Mouse (Mus musculus) heart, embryonic 11.5 days (tissue): ENCODE data around the gene Gstt3. TPM values are rescaled to one million over a fixed set of nuclear protein-coding genes. Genes with fewer than 3 reads are reported as not detected.

Experiments used
- ATAC-seq: fragments of 200-750 bp; cut with Nextera tagmentation; replicated peaks from 2 replicates; pipeline ENCODE4 v1.8.0; 2017; ENCODE audit warnings: moderate library complexity; ENCODE audit not compliant: insufficient number of reproducible peaks, low FRiP score, low TSS enrichment
- H3K27ac ChIP-seq: fragments of 300-500 bp; sonication (generic); 2 replicates; pipeline ENCODE4 v1.5.1; 2014; ENCODE audit warnings: mild to moderate bottlenecking, low read depth, low read length
- H3K27me3 ChIP-seq: fragments of 300-500 bp; sonication (generic); 2 replicates; pipeline ENCODE4 v1.6.1; 2014; ENCODE audit warnings: mild to moderate bottlenecking, low read length, mixed read lengths; ENCODE audit not compliant: control insufficient read depth, insufficient read depth
- H3K36me3 ChIP-seq: fragments of 300-500 bp; sonication (generic); 2 replicates; pipeline ENCODE4 v1.6.1; 2014; ENCODE audit warnings: mild to moderate bottlenecking, low read length, moderate library complexity, mixed read lengths; ENCODE audit not compliant: control insufficient read depth, insufficient read depth
- H3K4me1 ChIP-seq: fragments of 300-500 bp; sonication (generic); 2 replicates; pipeline ENCODE4 v1.6.1; 2014; ENCODE audit warnings: low read length; ENCODE audit not compliant: control insufficient read depth, insufficient read depth
- H3K4me2 ChIP-seq: fragments of 300-500 bp; sonication (generic); 2 replicates; pipeline ENCODE4 v1.6.1; 2014; ENCODE audit warnings: mild to moderate bottlenecking, moderate library complexity
- H3K4me3 ChIP-seq: fragments of 300-500 bp; sonication (generic); 2 replicates; pipeline ENCODE4 v1.5.1; 2014; ENCODE audit warnings: low read depth, low read length
- H3K9ac ChIP-seq: fragments of 300-500 bp; sonication (generic); 2 replicates; pipeline ENCODE4 v1.6.1; 2014; ENCODE audit warnings: mild to moderate bottlenecking, low read depth, low read length, moderate library complexity
- H3K9me3 ChIP-seq: fragments of 300-500 bp; sonication (generic); replicated peaks from 2 replicates; pipeline ENCODE4 v1.6.1; 2016; ENCODE audit warnings: low read length; ENCODE audit not compliant: control insufficient read depth
- WGBS: fragments of 180-500 bp; shearing (Covaris S2); extraction: QIAGEN DNeasy Blood & Tissue Kit; methylation state at CpG from one replicate; pipeline ENCODE4 v1.1.7; 2014; ENCODE audit not compliant: insufficient replicate concordance; 5-methylcytosine and 5-hydroxymethylcytosine counted together
- polyA plus RNA-seq: library from polyadenylated mRNA; unstranded; fragments of >200 nt; fragmentation: Nextera tagmentation; extraction: Ambion mirVana; gene quantifications from 2 replicates; pipeline ENCODE4 v1.2.1, GENCODE M21; 2014

Gene Gstt3
- polyA plus RNA-seq, 1 experiment from 2014 or later = 3.4 TPM

GRCm38 (mm10) chr10:75760311-75760710 lies 20.9 kb downstream of the Gstt3 start:
- no peak overlapping the region for H3K4me3 ChIP-seq
- H3K36me3 ChIP-seq = peaks cover 11% of the 10 kb centered on the region; the same call in 1 of the 2 replicates
- H3K9ac ChIP-seq = no peak overlapping the region
- no peaks in the 10 kb centered on the region for H3K9me3 ChIP-seq
- ATAC-seq = no peak
- WGBS = 92% methylated on average over 3 of the region's 3 CpGs
- no peak overlapping the region for H3K27ac ChIP-seq
- no peaks in the 10 kb centered on the region for H3K27me3 ChIP-seq
- no peak overlapping the region for H3K4me2 ChIP-seq
- peaks cover 5% of the 10 kb centered on the region; the same call in 1 of the 2 replicates for H3K4me1 ChIP-seq

DNA sequence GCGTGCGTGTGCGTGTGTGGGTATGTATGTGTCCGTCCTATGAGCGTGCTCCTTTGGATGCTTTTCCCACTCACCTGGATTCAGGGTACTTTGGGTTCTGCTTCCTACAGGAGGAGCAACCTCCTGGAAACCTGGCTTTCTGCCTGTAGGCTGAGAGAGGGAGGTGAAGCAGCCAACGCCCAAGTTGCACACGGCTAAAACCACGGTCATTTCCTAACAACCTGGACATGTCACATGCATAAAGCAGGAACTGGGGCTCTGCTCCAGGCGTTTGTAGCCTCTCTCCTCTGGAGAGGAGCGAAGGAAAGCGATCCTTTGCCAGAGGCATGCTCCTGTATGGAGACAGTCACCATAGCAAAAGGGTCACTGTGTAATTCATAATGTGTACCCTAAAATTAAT lies 24.5 kb downstream of the Gstt3 start:
- ATAC-seq = no peak
- no peaks in the 10 kb centered on the region for H3K27me3 ChIP-seq

DNA sequence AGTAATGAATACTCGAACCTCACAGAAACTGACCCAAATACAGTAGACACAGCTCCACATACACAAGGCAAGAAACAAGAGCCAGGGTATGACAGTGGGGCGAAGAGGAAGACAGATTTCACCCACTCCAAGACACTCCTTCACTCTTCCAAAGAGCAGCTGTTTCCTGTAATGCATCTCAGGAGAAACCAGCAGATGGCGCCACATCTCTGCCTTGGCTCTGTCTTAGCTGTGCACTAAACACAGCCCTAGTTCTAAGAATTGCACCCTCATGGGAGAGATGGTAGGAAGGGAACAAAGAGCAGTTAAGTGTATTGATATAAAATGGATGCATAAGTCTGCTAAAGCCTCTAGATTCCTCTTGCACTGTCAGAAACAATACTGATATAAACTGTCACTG lies 37.2 kb downstream of the Gstt3 start:
- Histone ChIP-seq H3K9me3 (no peaks in the 10 kb centered on the region), H3K36me3 (peaks cover 35% of the 10 kb centered on the region)

More for the DNA sequence above, 24.5 kb downstream of the Gstt3 start:
- Histone ChIP-seq H3K9ac (no peak overlapping the region), H3K27ac (no peak overlapping the region), H3K4me1 (no peaks in the 10 kb centered on the region), H3K4me3 (no peak overlapping the region), H3K36me3 (peaks cover 27% of the 10 kb centered on the region), H3K9me3 (no peaks in the 10 kb centered on the region), H3K4me2 (no peak overlapping the region)
- WGBS = 93% methylated on average over 11 of the region's 11 CpGs

DNA sequence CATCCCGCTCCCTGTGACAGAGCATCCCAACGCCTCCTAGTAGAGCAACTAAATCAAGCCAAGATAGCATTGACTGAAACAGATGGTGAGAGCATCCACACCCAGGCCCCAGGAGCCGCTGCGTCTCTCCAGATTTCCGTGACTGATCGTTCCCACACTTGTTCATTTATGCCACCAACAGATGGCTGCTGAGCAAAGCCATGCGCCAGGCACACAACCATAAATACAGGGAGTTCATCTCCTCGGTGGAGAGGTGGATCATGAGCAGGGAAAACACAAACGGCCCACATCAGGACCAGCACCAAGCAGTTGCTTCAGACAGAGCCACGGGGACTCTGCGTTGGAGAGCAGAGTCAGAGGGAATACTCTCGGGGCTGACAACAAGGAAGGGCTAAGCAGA lies 37.8 kb downstream of the Gstt3 start:
- H3K36me3 ChIP-seq = peaks cover 36% of the 10 kb centered on the region
- WGBS = 92% methylated on average over 12 of the region's 12 CpGs

More for the DNA sequence above, 37.2 kb downstream of the Gstt3 start:
- 49% methylated on average over 3 of the region's 3 CpGs for WGBS
- H3K27me3 ChIP-seq = no peaks in the 10 kb centered on the region
- H3K27ac ChIP-seq = no peak overlapping the region
- H3K4me2 ChIP-seq = no peak overlapping the region
- H3K4me1 ChIP-seq = no peaks in the 10 kb centered on the region
- H3K4me3 ChIP-seq = no peak overlapping the region
- H3K9ac ChIP-seq = no peak overlapping the region
- ATAC-seq = no peak; the same call in 1 of the 2 replicates

GRCm38 (mm10) chr10:75740866-75741265 lies 40.3 kb downstream of the Gstt3 start:
- no peak overlapping the region for H3K9ac ChIP-seq
- ATAC-seq = no peak
- 96% methylated on average over 3 of the region's 3 CpGs for WGBS
- H3K27me3 ChIP-seq = no peaks in the 10 kb centered on the region
- H3K4me2 ChIP-seq = no peak overlapping the region
- peaks cover 36% of the 10 kb centered on the region for H3K36me3 ChIP-seq
- no peaks in the 10 kb centered on the region for H3K4me1 ChIP-seq
- H3K27ac ChIP-seq = no peak overlapping the region
- H3K9me3 ChIP-seq = no peaks in the 10 kb centered on the region
- H3K4me3 ChIP-seq = no peak overlapping the region

More for the DNA sequence above, 37.8 kb downstream of the Gstt3 start:
- H3K4me2 ChIP-seq = no peak overlapping the region
- no peak for ATAC-seq
- no peaks in the 10 kb centered on the region for H3K27me3 ChIP-seq
- H3K27ac ChIP-seq = no peak overlapping the region
- no peak overlapping the region for H3K4me3 ChIP-seq
- no peaks in the 10 kb centered on the region for H3K4me1 ChIP-seq
- H3K9me3 ChIP-seq = no peaks in the 10 kb centered on the region
- no peak overlapping the region for H3K9ac ChIP-seq

- WGBS = 94% methylated on average over 7 of the region's 7 CpGs
Observed at GRCm38 (mm10) chr10:75725449-75725848, 55.8 kb downstream of the Gstt3 start.

More at GRCm38 (mm10) chr10:75725449-75725848, 55.8 kb downstream of the Gstt3 start:
- Histone ChIP-seq H3K9ac (no peak overlapping the region), H3K27me3 (no peaks in the 10 kb centered on the region), H3K4me2 (no peak overlapping the region), H3K36me3 (peaks cover 29% of the 10 kb centered on the region), H3K4me3 (no peak overlapping the region), H3K27ac (no peak overlapping the region), H3K4me1 (no peaks in the 10 kb centered on the region), H3K9me3 (no peaks in the 10 kb centered on the region)
- no peak for ATAC-seq

Other genes starting within 250 kb of the Gstt3 start
- 0.66 and 1.0 TPM in 2 replicates for gene Lrrc75b, start 221.1 kb downstream of the Gstt3 start, polyA plus RNA-seq
- 0.42 and 0.44 TPM in 2 replicates for gene Ggt1, start 219.8 kb downstream of the Gstt3 start, polyA plus RNA-seq
- 2.8 and 5.0 TPM in 2 replicates for gene Ggt5, start 192.1 kb downstream of the Gstt3 start, polyA plus RNA-seq
- 1.4 and 2.1 TPM in 2 replicates for gene Susd2, start 137.4 kb downstream of the Gstt3 start, polyA plus RNA-seq
- 18.5 and 28.6 TPM in 2 replicates for gene Cabin1, start 17.1 kb downstream of the Gstt3 start, polyA plus RNA-seq
- 41.1 and 44.4 TPM in 2 replicates for gene Ddt, start 8.0 kb downstream of the Gstt3 start, polyA plus RNA-seq
- not detected in 2 replicates for gene Gm20441, start 460 bp downstream of the Gstt3 start, polyA plus RNA-seq
- 4.3 and 5.1 TPM in 2 replicates for gene Gstt1, start 17.2 kb upstream of the Gstt3 start, polyA plus RNA-seq
- not detected in 2 replicates for gene Gstt4, start 41.1 kb upstream of the Gstt3 start, polyA plus RNA-seq
- gene Gstt2, start 56.0 kb upstream of the Gstt3 start, polyA plus RNA-seq = 8.7 and 8.8 TPM in 2 replicates
- gene Mif, start 78.8 kb upstream of the Gstt3 start, polyA plus RNA-seq = 2,705 and 2,898 TPM in 2 replicates
- gene Derl3, start 112.0 kb upstream of the Gstt3 start, polyA plus RNA-seq = 2.4 and 3.4 TPM in 2 replicates
- 131 and 139 TPM in 2 replicates for gene Smarcb1, start 140.2 kb upstream of the Gstt3 start, polyA plus RNA-seq
- 414 and 441 TPM in 2 replicates for gene Chchd10, start 151.7 kb upstream of the Gstt3 start, polyA plus RNA-seq
- gene Mmp11, start 155.1 kb upstream of the Gstt3 start, polyA plus RNA-seq = 17.5 and 26.0 TPM in 2 replicates
- 2.3 and 2.8 TPM in 2 replicates for gene Gm867, start 159.3 kb upstream of the Gstt3 start, polyA plus RNA-seq
- gene Vpreb3, start 161.6 kb upstream of the Gstt3 start, polyA plus RNA-seq = 0.89 and 0.92 TPM in 2 replicates
- 0.18 TPM in 1 of 2 replicates, not detected in the other for gene Gm5134, start 173.1 kb upstream of the Gstt3 start, polyA plus RNA-seq